Mouse (Mus musculus) heart, embryonic 16.5 days (tissue): ENCODE measurements around the gene 9130213A22Rik. TPM values are rescaled to one million over a fixed set of nuclear protein-coding genes. Genes with fewer than 3 reads are reported as not detected.
A peak's percentile ranks its signal among the peaks of the same experiment; 100 is the strongest.

Source experiments
- ATAC-seq: fragments of 200-750 bp; cut with Nextera tagmentation; replicated peaks from 2 replicates; pipeline ENCODE4 v1.8.0; 2017; ENCODE audit warnings: moderate number of reproducible peaks; ENCODE audit not compliant: insufficient read depth, low FRiP score; ENCODE audit errors: extremely low read depth
- H3K27ac ChIP-seq: fragments of 300-500 bp; sonication (generic); 2 replicates; pipeline ENCODE4 v1.5.1; 2014; ENCODE audit warnings: mild to moderate bottlenecking, low read length, control low read depth, moderate library complexity
- H3K27me3 ChIP-seq: fragments of 300-500 bp; sonication (generic); 2 replicates; pipeline ENCODE4 v1.6.1; 2014; ENCODE audit warnings: low read length, mixed read lengths; ENCODE audit not compliant: control insufficient read depth, insufficient read depth
- H3K36me3 ChIP-seq: fragments of 300-500 bp; sonication (generic); 2 replicates; pipeline ENCODE4 v1.6.1; 2014; ENCODE audit not compliant: control insufficient read depth, insufficient read depth
- H3K4me1 ChIP-seq: fragments of 300-500 bp; sonication (generic); 2 replicates; pipeline ENCODE4 v1.6.1; 2014; ENCODE audit warnings: low read length, mixed read lengths; ENCODE audit not compliant: control insufficient read depth, insufficient read depth
- H3K4me2 ChIP-seq: fragments of 300-500 bp; sonication (generic); 2 replicates; pipeline ENCODE4 v1.6.1; 2014; ENCODE audit warnings: low read depth, mild to moderate bottlenecking, control low read depth, low read length
- H3K4me3 ChIP-seq: fragments of 300-500 bp; sonication (generic); 2 replicates; pipeline ENCODE4 v1.5.1; 2014; ENCODE audit warnings: mild to moderate bottlenecking, control low read depth, low read length
- H3K9ac ChIP-seq: fragments of 300-500 bp; sonication (generic); 2 replicates; pipeline ENCODE4 v1.6.1; 2014; ENCODE audit warnings: low read length, control low read depth
- H3K9me3 ChIP-seq: fragments of 300-500 bp; sonication (generic); replicated peaks from 2 replicates; pipeline ENCODE4 v1.6.1; 2016; ENCODE audit warnings: low read length; ENCODE audit not compliant: control insufficient read depth
- WGBS: fragments of 180-500 bp; shearing (Covaris S2); extraction: QIAGEN DNeasy Blood & Tissue Kit; methylation state at CpG from one replicate; pipeline ENCODE4 v1.1.7; 2014; 5-methylcytosine and 5-hydroxymethylcytosine counted together
- polyA plus RNA-seq: library from polyadenylated mRNA; unstranded; fragments of >200 nt; fragmentation: Nextera tagmentation; extraction: Ambion mirVana; gene quantifications from 2 replicates; pipeline ENCODE4 v1.2.1, GENCODE M21; 2015

Gene 9130213A22Rik
- polyA plus RNA-seq, 1 experiment from 2014 or later = 0.41 TPM

DNA sequence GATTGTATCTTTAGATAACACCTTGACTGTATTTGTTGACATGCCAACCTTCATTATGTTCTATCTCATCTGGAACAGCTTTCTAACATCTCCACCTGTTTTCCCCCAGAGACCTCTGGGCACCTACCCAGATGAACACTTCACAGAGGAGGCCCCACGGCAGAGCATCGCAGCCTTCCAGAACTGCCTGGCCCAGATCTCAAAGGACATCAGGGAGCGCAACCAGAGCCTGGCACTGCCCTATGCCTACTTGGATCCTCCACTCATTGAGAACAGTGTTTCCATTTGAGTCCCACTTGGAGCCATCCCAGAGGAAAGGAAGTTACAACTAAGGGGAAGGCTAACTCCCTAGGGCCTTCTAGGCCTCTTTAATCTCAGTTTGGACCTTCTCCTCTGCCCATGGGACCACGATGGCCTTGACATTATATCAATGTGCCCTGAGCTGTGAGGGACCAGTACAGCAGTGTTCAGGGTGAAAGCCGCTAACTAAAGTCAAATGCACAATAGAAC lies 26.1 kb upstream of the 9130213A22Rik start:
- H3K4me3 ChIP-seq = no peak overlapping the region
- ATAC-seq = no peak
- H3K4me2 ChIP-seq = no peak overlapping the region
- 89% methylated on average over 5 of the region's 5 CpGs for WGBS
- no peaks in the 10 kb centered on the region for H3K4me1 ChIP-seq
- no peak overlapping the region for H3K27ac ChIP-seq
- no peaks in the 10 kb centered on the region for H3K9me3 ChIP-seq
- no peaks in the 10 kb centered on the region for H3K27me3 ChIP-seq
- no peak overlapping the region for H3K9ac ChIP-seq
- no peaks in the 10 kb centered on the region for H3K36me3 ChIP-seq

DNA sequence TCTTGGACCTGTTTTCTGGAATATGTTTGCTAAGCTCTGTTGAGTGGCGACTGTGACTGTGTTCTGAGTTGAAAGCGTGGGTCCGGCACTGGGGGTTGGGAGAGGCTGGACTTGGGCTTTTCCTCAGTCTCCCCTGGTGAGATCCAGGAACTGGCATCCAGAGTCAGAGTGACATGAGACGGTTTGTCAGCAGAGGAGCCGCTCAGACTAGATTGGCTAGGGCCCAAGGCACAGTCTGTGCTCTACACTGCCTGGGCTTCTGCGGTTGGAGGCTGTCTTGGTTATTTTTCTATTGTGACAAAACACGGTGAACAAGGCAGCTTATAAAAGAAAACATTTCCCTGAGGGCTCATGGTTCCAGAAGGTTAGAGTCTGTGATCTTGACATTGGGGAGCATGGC lies 25.2 kb upstream of the 9130213A22Rik start:
- H3K4me3 ChIP-seq = no peak overlapping the region
- no peaks in the 10 kb centered on the region for H3K36me3 ChIP-seq
- no peak overlapping the region for H3K27ac ChIP-seq
- H3K9ac ChIP-seq = no peak overlapping the region
- H3K4me2 ChIP-seq = no peak overlapping the region
- H3K27me3 ChIP-seq = no peaks in the 10 kb centered on the region
- 58% methylated on average over 7 of the region's 7 CpGs for WGBS
- H3K4me1 ChIP-seq = no peaks in the 10 kb centered on the region
- H3K9me3 ChIP-seq = no peaks in the 10 kb centered on the region
- ATAC-seq = no peak

DNA sequence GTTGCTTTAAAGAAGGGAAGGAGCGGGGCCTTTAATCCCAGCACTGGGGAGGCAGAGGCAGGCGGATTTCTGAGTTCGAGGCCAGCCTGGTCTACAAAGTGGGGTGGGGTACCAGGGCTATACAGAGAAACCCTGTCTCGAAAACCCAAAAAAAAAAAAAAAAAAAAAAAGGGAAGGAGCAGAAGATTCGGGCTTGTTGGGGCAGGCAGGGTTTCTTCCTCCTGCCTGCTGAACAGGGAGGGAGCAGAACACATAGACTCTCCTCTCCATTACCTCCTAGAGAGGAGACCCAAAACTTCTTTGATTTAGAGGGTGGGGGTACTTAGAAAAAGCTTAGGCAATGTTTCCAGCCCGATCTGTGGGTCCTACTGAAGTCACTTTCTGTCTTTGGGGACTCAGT lies 13.0 kb upstream of the 9130213A22Rik start:
- 90% methylated on average over 6 of the region's 6 CpGs for WGBS
- Histone ChIP-seq H3K27ac (no peak overlapping the region), H3K9ac (no peak overlapping the region), H3K27me3 (no peaks in the 10 kb centered on the region), H3K4me1 (peaks cover 4% of the 10 kb centered on the region; the same call in 1 of the 2 replicates), H3K9me3 (no peaks in the 10 kb centered on the region), H3K4me3 (no peak overlapping the region), H3K36me3 (no peaks in the 10 kb centered on the region), H3K4me2 (no peak overlapping the region)
- ATAC-seq = no peak

DNA sequence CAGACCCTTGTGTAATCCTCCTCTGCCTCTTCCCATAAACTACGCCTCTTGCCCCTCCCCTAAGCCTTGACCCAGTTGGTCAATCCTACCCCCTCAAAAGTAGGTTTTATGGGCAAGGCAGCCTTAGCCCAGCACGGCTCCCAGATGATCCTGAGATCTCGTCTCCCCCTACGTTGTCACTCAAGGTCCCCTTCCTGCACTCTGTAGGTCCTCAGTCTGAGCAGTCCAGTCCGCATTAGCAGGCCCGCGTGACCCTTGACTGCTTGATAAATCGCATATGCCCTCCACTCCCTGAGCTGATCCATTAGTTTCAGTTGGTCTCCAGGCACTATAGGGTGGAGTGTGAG lies 12.2 kb upstream of the 9130213A22Rik start:
- H3K27ac ChIP-seq = no peak overlapping the region
- peak overlapping the region; percentile 79 for H3K4me2 ChIP-seq
- no peaks in the 10 kb centered on the region for H3K27me3 ChIP-seq
- 41% methylated on average over 8 of the region's 8 CpGs for WGBS
- peak; percentile 14; the same call in 1 of the 2 replicates for ATAC-seq
- no peaks in the 10 kb centered on the region for H3K9me3 ChIP-seq
- H3K36me3 ChIP-seq = no peaks in the 10 kb centered on the region
- H3K4me3 ChIP-seq = peak overlapping the region; percentile 44
- H3K9ac ChIP-seq = peak overlapping the region; percentile 18
- H3K4me1 ChIP-seq = peaks cover 4% of the 10 kb centered on the region; the same call in 1 of the 2 replicates

DNA sequence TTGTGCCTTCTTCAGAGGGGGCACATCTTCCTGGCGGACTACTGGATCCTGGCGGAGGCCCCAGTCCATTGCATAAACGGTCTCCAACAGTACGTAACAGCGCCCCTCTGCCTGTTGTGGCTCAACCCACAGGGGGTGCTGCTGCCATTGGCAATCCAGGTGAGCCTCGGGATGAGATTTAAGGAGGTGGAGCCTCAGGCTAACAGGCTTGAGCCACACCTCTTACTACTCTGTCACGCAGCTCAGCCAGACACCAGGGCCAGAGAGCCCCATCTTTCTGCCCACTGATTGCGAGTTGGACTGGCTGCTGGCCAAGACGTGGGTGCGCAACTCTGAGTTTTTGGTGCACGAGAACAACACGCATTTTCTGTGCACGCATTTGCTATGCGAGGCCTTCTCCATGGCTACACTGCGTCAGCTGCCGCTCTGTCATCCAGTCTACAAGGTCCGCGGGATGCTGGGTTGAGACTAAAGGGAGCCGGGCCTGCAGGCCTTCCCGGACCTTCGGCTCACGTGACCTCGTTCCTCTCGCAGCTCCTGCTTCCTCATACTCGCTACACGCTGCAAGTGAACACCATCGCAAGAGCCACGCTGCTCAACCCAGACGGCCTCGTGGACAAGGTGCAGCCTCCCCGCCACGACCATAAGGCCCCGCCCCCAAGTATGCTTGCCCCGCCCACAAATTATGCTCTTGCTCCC lies 11.7 kb upstream of the 9130213A22Rik start:
- no peak overlapping the region for H3K27ac ChIP-seq

DNA sequence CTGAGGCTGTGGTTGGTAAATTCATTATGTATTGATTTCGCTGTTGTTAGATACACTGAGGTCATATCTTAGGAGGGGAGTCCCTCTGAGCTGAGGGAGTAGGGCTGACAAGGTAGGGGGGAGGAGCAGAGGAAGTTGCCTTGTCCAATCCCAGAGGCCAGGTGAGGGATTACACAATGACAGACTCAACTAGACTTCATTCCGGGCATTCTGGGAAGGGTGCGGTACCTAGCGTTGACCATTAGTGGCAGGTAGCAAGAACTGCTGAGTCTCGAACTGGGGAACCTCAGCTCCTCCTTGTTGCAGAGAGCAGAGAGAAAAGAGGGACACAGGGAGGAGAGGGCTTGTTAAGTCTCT lies 11.2 kb upstream of the 9130213A22Rik start:
- Histone ChIP-seq H3K27ac (no peak overlapping the region), H3K4me1 (peaks cover 4% of the 10 kb centered on the region; the same call in 1 of the 2 replicates), H3K27me3 (no peaks in the 10 kb centered on the region), H3K4me2 (peak overlapping the region; percentile 79), H3K9me3 (no peaks in the 10 kb centered on the region), H3K36me3 (no peaks in the 10 kb centered on the region), H3K9ac (no peak overlapping the region), H3K4me3 (peak overlapping the region; percentile 44)
- ATAC-seq = no peak
- WGBS = 31% methylated on average over 5 of the region's 5 CpGs

More for the DNA sequence above, 11.7 kb upstream of the 9130213A22Rik start:
- WGBS = 3% methylated on average over 34 of the region's 34 CpGs
- H3K4me1 ChIP-seq = peaks cover 4% of the 10 kb centered on the region; the same call in 1 of the 2 replicates
- H3K9ac ChIP-seq = peak overlapping the region; percentile 18
- peak; percentile 79 for ATAC-seq
- H3K27me3 ChIP-seq = no peaks in the 10 kb centered on the region
- H3K4me3 ChIP-seq = peak overlapping the region; percentile 44
- no peaks in the 10 kb centered on the region for H3K9me3 ChIP-seq
- no peaks in the 10 kb centered on the region for H3K36me3 ChIP-seq
- peak overlapping the region; percentile 79 for H3K4me2 ChIP-seq

DNA sequence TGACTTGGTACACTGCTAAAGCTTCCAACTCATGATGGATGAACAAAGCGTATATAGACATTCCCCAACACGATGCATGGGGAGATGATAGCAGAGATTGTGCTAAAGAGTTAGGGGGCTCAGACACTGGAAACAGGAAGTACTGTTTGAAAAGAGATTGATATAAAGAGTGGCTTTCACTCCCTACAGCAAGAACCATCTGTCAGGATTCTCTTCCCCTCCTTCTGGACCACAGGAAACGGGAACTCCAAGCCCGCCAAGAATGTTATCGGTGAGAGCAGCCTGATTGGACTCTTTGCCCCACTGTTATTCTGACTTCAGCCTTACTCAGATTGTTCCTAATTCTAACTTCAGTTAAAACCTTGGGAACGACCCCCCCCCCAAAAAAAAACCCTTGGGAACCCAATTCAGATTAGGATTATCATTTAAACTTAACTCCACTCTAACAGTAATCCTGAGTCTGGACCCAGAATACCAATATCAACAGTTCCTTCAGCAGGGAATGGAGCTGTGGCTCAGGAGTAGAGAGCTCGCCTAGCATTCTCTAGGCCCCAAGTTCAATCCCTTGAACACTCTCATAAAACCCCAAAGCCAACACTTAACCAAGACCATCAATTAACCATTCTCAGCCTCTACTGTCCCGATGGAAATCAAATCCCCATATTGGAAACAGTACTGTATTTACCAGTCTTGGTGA lies 6.2 kb upstream of the 9130213A22Rik start:
- H3K4me3 ChIP-seq = no peak overlapping the region
- no peak overlapping the region for H3K4me2 ChIP-seq
- 56% methylated on average over 8 of the region's 8 CpGs for WGBS

DNA sequence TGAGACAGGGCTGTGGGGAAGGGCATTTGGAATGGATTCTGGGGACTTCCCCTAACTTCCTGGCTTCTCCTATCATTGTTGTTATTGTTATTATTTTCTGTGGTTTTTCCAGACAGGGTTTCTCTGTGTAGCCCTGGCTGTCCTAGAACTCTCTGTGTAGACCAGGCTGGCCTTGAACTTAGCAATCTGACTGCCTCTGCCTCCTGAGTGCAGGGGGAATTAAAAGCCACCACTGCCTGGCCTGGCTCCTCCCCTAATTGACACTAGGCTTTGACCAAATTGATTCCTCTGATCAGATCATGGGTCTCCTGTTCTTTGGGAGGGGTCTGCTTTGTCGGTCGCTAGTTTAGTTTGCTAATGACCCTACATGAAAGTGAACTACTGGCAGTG lies 4.3 kb upstream of the 9130213A22Rik start:
- ATAC-seq = no peak
- no peaks in the 10 kb centered on the region for H3K36me3 ChIP-seq
- H3K4me2 ChIP-seq = no peak overlapping the region
- H3K9me3 ChIP-seq = no peaks in the 10 kb centered on the region
- H3K27ac ChIP-seq = no peak overlapping the region
- H3K27me3 ChIP-seq = no peaks in the 10 kb centered on the region
- H3K9ac ChIP-seq = no peak overlapping the region
- no peak overlapping the region for H3K4me3 ChIP-seq
- H3K4me1 ChIP-seq = peaks cover 15% of the 10 kb centered on the region
- 48% methylated on average over 2 of the region's 2 CpGs for WGBS

More for the DNA sequence above, 6.2 kb upstream of the 9130213A22Rik start:
- peaks cover 12% of the 10 kb centered on the region for H3K4me1 ChIP-seq
- no peak overlapping the region for H3K9ac ChIP-seq
- H3K27me3 ChIP-seq = no peaks in the 10 kb centered on the region
- no peak overlapping the region for H3K27ac ChIP-seq
- ATAC-seq = no peak
- no peaks in the 10 kb centered on the region for H3K9me3 ChIP-seq
- no peaks in the 10 kb centered on the region for H3K36me3 ChIP-seq
